ENCODE assay signal across 9 mouse cellular contexts in genomic region chr10:25296286-25296656, GRCm38 (mm10). TPM values are rescaled to one million over a fixed set of nuclear protein-coding genes. Genes with fewer than 3 reads are reported as not detected.
DNase-seq lines count a peak whose midpoint lies in the region; ATAC-seq and TF ChIP-seq lines count a peak whose summit lies in the region.
"Had no signal": no experiment of that assay in that cellular context is flagged by ENCODE, and none has a peak within 500 bp of the region (broad histone marks: within the 10 kb centered on the region; RNA-seq: fewer than 3 reads in every experiment).

No protein-coding gene starts in this region.

- no peaks in the 10 kb centered on the region for H3K36me3 ChIP-seq in heart, embryonic 12.5 days
- no peaks in the 10 kb centered on the region for H3K36me3 ChIP-seq in ES-E14 (ENCODE audit: control insufficient read depth, insufficient read depth, low read length, poor library complexity, severe bottlenecking)
- H3K36me3 ChIP-seq in forebrain, embryonic 14.5 days (ENCODE audit: control insufficient read depth, insufficient read depth, low read length) = no peaks in the 10 kb centered on the region

- ATAC-seq in heart, embryonic 12.5 days (ENCODE audit: insufficient number of reproducible peaks, low FRiP score) = no peak
- peak; percentile 1; the same call in 1 of the 2 replicates for ATAC-seq in forebrain, embryonic 14.5 days
- no peak for ATAC-seq in megakaryocyte-erythroid progenitor cell, adult 5-6 weeks (replicated peaks; ENCODE audit: low FRiP score, low TSS enrichment, poor library complexity, severe bottlenecking)

- H3K4me3 ChIP-seq in heart, embryonic 12.5 days = peak overlapping the region; percentile 79
- peak overlapping the region; percentile 67 to 88 for H3K4me3 ChIP-seq in ES-E14 (ENCODE audit: insufficient read depth in 1 of 2, low read depth in 1 of 2, low read length in 2 of 2, poor library complexity in 1 of 2, severe bottlenecking in 1 of 2)
- peak overlapping the region; percentile 60 for H3K4me3 ChIP-seq in forebrain, embryonic 14.5 days (ENCODE audit: low read depth, low read length)

- intact Hi-C loops in heart, postnatal 25 days (cut with DNase I) = no loop called here

- H3K9me3 ChIP-seq in heart, embryonic 12.5 days (replicated peaks) = no peaks in the 10 kb centered on the region
- H3K9me3 ChIP-seq in ES-E14 (ENCODE audit: control insufficient read depth, insufficient read depth, low read depth, low read length) = no peaks in the 10 kb centered on the region
- H3K9me3 ChIP-seq in forebrain, embryonic 14.5 days (replicated peaks; ENCODE audit: control insufficient read depth, low read length) = no peaks in the 10 kb centered on the region

- H3K4me2 ChIP-seq in heart, embryonic 12.5 days = peak overlapping the region; percentile 70
- peak overlapping the region; percentile 67 for H3K4me2 ChIP-seq in forebrain, embryonic 14.5 days (ENCODE audit: low read length)

- H3K27ac ChIP-seq in heart, embryonic 12.5 days (ENCODE audit: poor library complexity, severe bottlenecking) = peak overlapping the region; percentile 92
- no peak overlapping the region; the same call in 1 of the 2 replicates for H3K27ac ChIP-seq in ES-E14 (ENCODE audit: insufficient read depth, low read depth, low read length, poor library complexity, severe bottlenecking)
- H3K27ac ChIP-seq in forebrain, embryonic 14.5 days (ENCODE audit: low read depth, low read length) = peak overlapping the region; percentile 84

- H3K9ac ChIP-seq in heart, embryonic 12.5 days = peak overlapping the region; percentile 94
- H3K9ac ChIP-seq in ES-E14 (ENCODE audit: insufficient read depth, low read depth, low read length, poor library complexity, severe bottlenecking) = peak overlapping the region; percentile 92
- peak overlapping the region; percentile 84 for H3K9ac ChIP-seq in forebrain, embryonic 14.5 days (ENCODE audit: low read length)

- in situ Hi-C loops in ES-E14 (cut with MboI; ENCODE audit: low sequenced_read_pairs in 2 of 2, unreplicated experiment in 2 of 2) = no loop called here

- DNase-seq in heart, postnatal 25 days (ENCODE audit: low spot score) = no peak
- DNase-seq in ES-E14 (ENCODE audit: low read depth, low spot score) = no peak
- DNase-seq in forebrain, embryonic 14.5 days (ENCODE audit: low spot score) = peak; percentile 31
- peak; percentile 26 for DNase-seq in lung, postnatal 36 days
- DNase-seq in gastrocnemius, postnatal 25 days = no peak
- no peak for DNase-seq in adrenal gland, postnatal 4 days (ENCODE audit: low spot score in 2 of 2)

- peaks cover 23% of the 10 kb centered on the region for H3K4me1 ChIP-seq in heart, embryonic 12.5 days (replicated peaks)
- peaks cover 6 to 14% of the 10 kb centered on the region in 2 experiments for H3K4me1 ChIP-seq in ES-E14 (ENCODE audit: control insufficient read depth in 2 of 2, insufficient read depth in 2 of 2, low read length in 2 of 2, poor library complexity in 1 of 2)
- H3K4me1 ChIP-seq in forebrain, embryonic 14.5 days (ENCODE audit: control insufficient read depth, insufficient read depth, low read length) = peaks cover 9% of the 10 kb centered on the region; the same call in 1 of the 2 replicates

- 38% methylated on average over 8 of the region's 8 CpGs for WGBS in heart, embryonic 12.5 days
- WGBS in forebrain, embryonic 14.5 days = 42% methylated on average over 8 of the region's 8 CpGs

- H3K27me3 ChIP-seq in heart, embryonic 12.5 days (replicated peaks) = no peaks in the 10 kb centered on the region
- H3K27me3 ChIP-seq in forebrain, embryonic 14.5 days (replicated peaks; ENCODE audit: control insufficient read depth, insufficient read depth, low read length) = no peaks in the 10 kb centered on the region; the same call in 1 of the 2 replicates
- H3K27me3 ChIP-seq: Patski had no signal

TF ChIP-seq in ES-E14, 5 proteins besides CTCF, POLR2A, EP300 and RAD21:
- no peak for TF ChIP-seq HCFC1 (IDR thresholded peaks at IDR 0.05; ENCODE audit: borderline replicate concordance, insufficient read depth, low read length)

RNA-seq across cellular contexts. Expression of gene Akap7, which starts 11.4 kb away (rescaled TPM):
- 38.3 and 38.6 TPM in 2 replicates for polyA plus RNA-seq in heart, embryonic 12.5 days (2016; fragmentation: Nextera tagmentation; extraction: Ambion mirVana)
- total RNA-seq in heart, postnatal 25 days (2021) = 10 to 100 TPM; 52.6 to 58.2 TPM
- 12.8 and 13.5 TPM in 2 replicates for total RNA-seq in ES-E14 (2012; rRNA removed)
- 20.3 and 28.0 TPM in 2 replicates for polyA plus RNA-seq in forebrain, embryonic 14.5 days (2014; fragmentation: Nextera tagmentation; extraction: Ambion mirVana)
- total RNA-seq in gastrocnemius, postnatal 25 days (2021) = 10 to 100 TPM; 19.7 to 21.5 TPM
- total RNA-seq in megakaryocyte-erythroid progenitor cell, adult 5-6 weeks (2014; fragmentation: Nextera tagmentation) = 7.4 and 21.6 TPM in 2 replicates
- total RNA-seq in megakaryocyte-erythroid progenitor cell, adult 5-6 weeks (2017) = 10.1 and 24.6 TPM in 2 replicates
- total RNA-seq in adrenal gland, postnatal 4 days (2021) = 100 to 1,000 TPM in 1 of 2 experiments, 10 to 100 TPM in 1; 87.9 to 104 TPM

Comparison
In these comparisons a context has a peak if more than half of its experiments do, and no peak if none do; other contexts are left out.
1. DNase-seq: peak in forebrain, embryonic 14.5 days (single experiment) and lung, postnatal 36 days (single experiment); none in heart, postnatal 25 days (single experiment), ES-E14 (single experiment), gastrocnemius, postnatal 25 days (single experiment) and adrenal gland, postnatal 4 days (0 of 2).
2. Peak in every context shown above with its lines, with median percentiles within 50 percentile points of each other: H3K4me3 ChIP-seq and H3K9ac ChIP-seq.